Mouse (Mus musculus) lung, postnatal 0 days (tissue): ENCODE measurements around the gene Gcnt7.

Experiments
- CTCF ChIP-seq: IDR thresholded peaks from 2 replicates; pipeline ENCODE4 v1.5.1; 2016; ENCODE audit warnings: antibody characterized with exemption, mild to moderate bottlenecking
- EP300 ChIP-seq: IDR thresholded peaks from 2 replicates; pipeline ENCODE4 v1.6.1; 2016; ENCODE audit warnings: antibody characterized with exemption, mild to moderate bottlenecking, control low read depth

- TF ChIP-seq CTCF (no peak), EP300 (no peak)
These were observed 26.4 kb upstream of the Gcnt7 start for GRCm38 (mm10) chr2:172484696-172485370.
